Mouse (Mus musculus) lung, postnatal 0 days (tissue): ENCODE measurements at regions not wholly inside any gene's neighbourhood (a gene's known extent, or its start where the extent isn't known, plus 50 kb on each side); places are given as distances from the start of the nearest gene placed in this dataset.

Experiments
- CTCF ChIP-seq: IDR thresholded peaks from 2 replicates; pipeline ENCODE4 v1.5.1; 2016; ENCODE audit warnings: antibody characterized with exemption, mild to moderate bottlenecking
- EP300 ChIP-seq: IDR thresholded peaks from 2 replicates; pipeline ENCODE4 v1.6.1; 2016; ENCODE audit warnings: antibody characterized with exemption, mild to moderate bottlenecking, control low read depth

GRCm38 (mm10) chr8:103970966-103971365 is 130.5 kb upstream of the Cdh5 start:
- TF ChIP-seq CTCF = no peak
- no peak for TF ChIP-seq EP300
